Mouse (Mus musculus) embryonic facial prominence, embryonic 12.5 days (tissue): Measurements from ENCODE around the gene H2-DMb1. TPM values are rescaled to one million over a fixed set of nuclear protein-coding genes. Genes with fewer than 3 reads are reported as not detected.
A peak's percentile ranks its signal among the peaks of the same experiment; 100 is the strongest.

Source experiments
- ATAC-seq: fragments of 200-750 bp; cut with Nextera tagmentation; 2 replicates; pipeline ENCODE4 v1.8.0; 2017; ENCODE audit not compliant: insufficient number of reproducible peaks, insufficient read depth, low FRiP score, low TSS enrichment
- H3K27ac ChIP-seq: fragments of 300-500 bp; sonication (generic); 2 replicates; pipeline ENCODE4 v1.5.1; 2016; ENCODE audit warnings: mild to moderate bottlenecking
- H3K27me3 ChIP-seq: fragments of 300-500 bp; sonication (generic); 2 replicates; pipeline ENCODE4 v1.6.1; 2016; ENCODE audit warnings: mild to moderate bottlenecking, moderate library complexity
- H3K36me3 ChIP-seq: fragments of 300-500 bp; sonication (generic); 2 replicates; pipeline ENCODE4 v1.6.1; 2016; ENCODE audit warnings: mild to moderate bottlenecking
- H3K4me1 ChIP-seq: fragments of 300-500 bp; sonication (generic); 2 replicates; pipeline ENCODE4 v1.6.1; 2016
- H3K4me2 ChIP-seq: fragments of 300-500 bp; sonication (generic); replicated peaks from 2 replicates; pipeline ENCODE4 v1.6.1; 2016; ENCODE audit warnings: mild to moderate bottlenecking, moderate library complexity
- H3K4me3 ChIP-seq: fragments of 300-500 bp; sonication (generic); 2 replicates; pipeline ENCODE4 v1.5.1; 2016; ENCODE audit warnings: mild to moderate bottlenecking
- H3K9ac ChIP-seq: fragments of 300-500 bp; sonication (generic); 2 replicates; pipeline ENCODE4 v1.6.1; 2016; ENCODE audit warnings: mild to moderate bottlenecking, moderate library complexity
- H3K9me3 ChIP-seq: fragments of 300-500 bp; sonication (generic); 2 replicates; pipeline ENCODE4 v1.6.1; 2016; ENCODE audit warnings: mild to moderate bottlenecking, moderate library complexity
- WGBS: fragments of 180-500 bp; shearing (Covaris S2); methylation state at CpG from one replicate; pipeline ENCODE4 v1.1.7; 2016; 5-methylcytosine and 5-hydroxymethylcytosine counted together
- polyA plus RNA-seq: library from polyadenylated mRNA; unstranded; fragments of >200 nt; fragmentation: Nextera tagmentation; extraction: Ambion mirVana; gene quantifications from 2 replicates; pipeline ENCODE4 v1.2.1, GENCODE M21; 2016

H2-DMb1 gene
- polyA plus RNA-seq, 1 experiment from 2014 or later: 2.0 TPM

DNA sequence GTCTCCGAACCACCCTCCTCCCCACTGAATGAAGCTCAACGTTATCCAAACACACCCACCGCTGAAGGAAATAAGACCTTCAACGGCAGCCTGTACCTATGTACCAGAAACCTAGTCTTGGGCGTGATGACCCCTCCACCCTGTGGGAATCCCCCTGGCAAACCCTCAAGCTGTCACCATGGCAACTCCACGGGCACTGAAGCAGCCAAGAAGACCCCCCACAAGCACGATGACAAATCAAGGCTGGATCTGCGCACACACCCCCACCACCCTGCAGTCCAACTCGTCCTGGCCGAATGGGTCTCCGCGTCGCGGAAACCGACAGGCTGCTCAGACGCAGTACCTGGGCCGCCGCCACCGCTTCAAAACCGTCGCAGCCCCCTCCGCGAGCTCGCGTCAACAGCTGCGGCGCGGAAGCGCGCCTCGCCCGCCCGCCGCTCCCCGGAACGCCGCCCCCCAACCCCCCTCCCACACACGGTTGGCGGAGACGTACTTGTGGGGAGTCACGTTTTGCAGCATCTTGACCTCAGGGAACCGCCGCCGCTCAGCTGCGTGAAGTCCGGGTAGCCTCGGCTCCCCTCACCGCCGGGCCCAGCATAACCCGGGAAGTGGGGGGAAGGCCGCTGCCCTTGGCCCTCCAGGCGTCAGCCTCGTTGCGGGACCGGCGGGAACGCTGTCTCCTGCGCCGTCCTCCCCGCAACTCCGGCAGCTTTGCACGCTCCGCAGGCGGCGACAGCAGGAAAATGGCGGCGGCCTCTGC, 34.6 kb upstream of the H2-DMb1 start:
- Histone ChIP-seq H3K4me2 (peak overlapping the region; percentile 94), H3K27me3 (no peaks in the 10 kb centered on the region), H3K9ac (peak overlapping the region; percentile 91), H3K4me1 (peaks cover 24% of the 10 kb centered on the region), H3K9me3 (no peaks in the 10 kb centered on the region), H3K36me3 (peaks cover 49% of the 10 kb centered on the region), H3K27ac (peak overlapping the region; percentile 100), H3K4me3 (peak overlapping the region; percentile 79)
- ATAC-seq: no peak
- WGBS: under 1% methylated on average over 67 of the region's 67 CpGs

DNA sequence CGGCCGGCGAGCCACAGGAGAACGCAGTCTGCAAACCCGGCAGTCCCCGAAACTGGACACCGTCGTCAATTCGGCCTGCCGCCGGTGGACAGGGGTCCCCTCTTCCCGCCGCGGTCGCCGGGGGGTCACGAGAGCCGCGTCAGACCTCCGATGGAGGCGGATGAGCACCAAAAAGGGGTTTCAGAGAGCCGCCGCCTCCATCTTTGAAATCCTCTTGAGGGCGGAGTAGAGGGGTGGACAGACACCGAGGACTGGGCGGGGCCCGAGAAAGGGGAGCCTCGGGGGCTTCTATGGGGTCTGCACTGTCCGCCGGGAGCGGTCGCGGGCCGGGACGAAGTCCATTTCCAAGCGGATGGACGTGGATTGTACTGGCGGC, 34.0 kb upstream of the H2-DMb1 start:
- peak overlapping the region; percentile 79 for H3K4me3 ChIP-seq
- no peak for ATAC-seq
- H3K27me3 ChIP-seq: no peaks in the 10 kb centered on the region
- under 1% methylated on average over 38 of the region's 38 CpGs for WGBS
- H3K4me2 ChIP-seq: peak overlapping the region; percentile 94
- H3K4me1 ChIP-seq: peaks cover 29% of the 10 kb centered on the region
- H3K36me3 ChIP-seq: peaks cover 44% of the 10 kb centered on the region
- H3K27ac ChIP-seq: peak overlapping the region; percentile 100
- no peaks in the 10 kb centered on the region for H3K9me3 ChIP-seq
- H3K9ac ChIP-seq: peak overlapping the region; percentile 91

DNA sequence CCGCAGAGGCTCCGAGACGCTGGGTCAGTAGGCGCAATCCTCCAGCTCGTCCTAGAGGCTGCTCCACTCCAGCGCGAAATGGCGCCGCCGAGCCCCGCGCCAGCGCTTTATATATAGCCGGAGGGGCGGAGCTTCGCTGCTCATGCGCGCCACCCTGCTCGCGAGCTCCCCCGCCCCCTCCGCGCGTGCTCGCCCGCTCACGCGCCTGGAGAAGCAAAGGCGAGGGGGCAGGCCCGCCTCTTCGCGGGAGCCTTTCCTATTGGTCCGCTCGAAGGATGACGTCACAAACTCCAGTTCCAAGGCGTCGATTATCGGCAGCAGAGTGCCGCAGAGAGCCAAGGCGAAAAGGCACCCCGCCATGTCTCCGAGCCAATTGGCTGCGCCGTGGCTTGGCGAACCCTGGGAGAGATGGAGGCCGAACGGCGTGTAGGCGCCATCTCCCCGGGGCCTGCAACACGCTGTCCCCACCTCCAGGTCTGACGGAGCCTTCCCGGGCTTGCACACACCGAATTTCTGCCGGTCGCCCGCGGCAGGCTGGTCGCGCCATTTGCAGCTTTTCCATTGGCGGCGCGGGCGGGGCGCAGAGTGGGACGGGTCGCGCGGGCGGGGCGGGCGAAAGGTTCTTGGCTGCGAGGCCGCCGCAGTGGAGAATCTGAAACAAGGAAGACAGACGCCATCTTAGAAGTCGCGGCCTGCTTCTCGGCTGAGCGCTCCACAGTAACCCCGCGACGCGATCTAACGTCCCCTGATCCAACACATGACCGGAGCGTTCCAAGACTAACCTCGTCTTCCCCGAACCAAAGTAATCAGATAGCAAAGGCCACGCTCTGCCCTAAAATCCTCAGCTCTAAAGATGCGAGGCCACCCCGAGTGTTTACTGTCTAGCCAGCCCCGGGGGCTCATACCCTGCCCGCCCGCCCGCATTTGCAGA, 33.4 kb upstream of the H2-DMb1 start, which contains the start of gene H2-DMa:
TSS of gene H2-DMa (plus strand) at position 293 of the 931 bp plus-strand sequence.
- ATAC-seq: peak; percentile 62
- no peaks in the 10 kb centered on the region for H3K27me3 ChIP-seq
- peak within 1 kb of the TSS; percentile 97 for H3K9ac ChIP-seq
- H3K27ac ChIP-seq: peak within 1 kb of the TSS; percentile 100
- H3K4me3 ChIP-seq: peak within 1 kb of the TSS; percentile 79
- peak within 1 kb of the TSS; percentile 94 for H3K4me2 ChIP-seq
- under 1% methylated on average over 96 of the region's 96 CpGs for WGBS
- no peaks in the 10 kb centered on the region for H3K9me3 ChIP-seq
- H3K4me1 ChIP-seq: peaks cover 32% of the 10 kb centered on the region
- H3K36me3 ChIP-seq: peaks cover 37% of the 10 kb centered on the region

DNA sequence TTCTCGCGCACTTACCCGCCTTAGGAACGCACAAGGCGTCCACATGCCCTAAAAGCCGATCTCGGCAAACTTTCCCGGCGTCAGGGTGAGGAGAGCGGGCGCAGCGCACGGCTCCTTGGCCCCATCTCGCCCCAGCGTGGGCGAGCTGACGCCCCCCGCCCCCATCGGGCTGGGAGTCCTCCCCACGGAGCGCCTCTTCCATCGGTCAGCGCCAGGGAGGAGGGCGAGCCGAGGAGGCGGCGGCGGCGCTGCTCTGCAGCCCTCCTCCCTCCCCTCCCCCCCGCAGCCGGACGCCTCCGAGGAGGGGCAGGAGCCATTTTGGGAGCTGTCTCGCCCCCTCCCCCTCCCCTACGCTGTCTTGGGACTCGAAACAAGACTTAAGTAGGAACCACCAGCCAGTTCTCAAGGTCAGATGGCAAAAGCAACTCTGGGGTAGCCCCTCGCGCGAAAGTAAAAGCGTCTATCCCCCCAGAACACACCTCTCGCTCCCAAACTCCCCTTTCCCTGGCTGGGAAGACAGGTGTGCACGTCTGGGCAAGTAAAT, 32.6 kb upstream of the H2-DMb1 start:
- peak; percentile 13; the same call in 1 of the 2 replicates for ATAC-seq
- Histone ChIP-seq H3K27ac (peak overlapping the region; percentile 100), H3K27me3 (no peaks in the 10 kb centered on the region), H3K9me3 (no peaks in the 10 kb centered on the region), H3K36me3 (peaks cover 30% of the 10 kb centered on the region), H3K4me2 (peak overlapping the region; percentile 94), H3K4me3 (peak overlapping the region; percentile 79), H3K4me1 (peaks cover 26% of the 10 kb centered on the region), H3K9ac (peak overlapping the region; percentile 97)
- WGBS: 0% methylated on average over 32 of the region's 42 CpGs

DNA sequence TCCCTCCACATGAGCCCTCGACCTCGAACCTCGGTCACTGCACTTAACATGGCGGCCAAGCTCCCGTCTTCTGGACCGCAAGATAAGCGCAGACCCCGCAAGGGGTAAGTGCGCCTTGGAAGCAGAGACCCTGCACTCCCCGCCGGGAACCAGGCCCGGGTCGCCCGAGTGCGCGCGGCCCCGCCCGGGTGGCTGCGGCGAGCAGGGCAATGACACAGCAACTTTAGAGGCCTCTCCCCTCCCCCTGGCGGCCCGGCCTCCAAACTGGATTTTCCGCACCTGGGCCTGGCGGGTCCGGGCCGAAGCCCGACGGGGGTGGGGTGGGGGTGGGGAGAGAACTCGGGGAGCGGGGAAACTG, 32.1 kb upstream of the H2-DMb1 start:
- H3K4me3 ChIP-seq: peak overlapping the region; percentile 79
- peak overlapping the region; percentile 100 for H3K27ac ChIP-seq
- H3K9me3 ChIP-seq: no peaks in the 10 kb centered on the region
- H3K36me3 ChIP-seq: peaks cover 24% of the 10 kb centered on the region
- peaks cover 21% of the 10 kb centered on the region for H3K4me1 ChIP-seq
- WGBS: under 1% methylated on average over 30 of the region's 31 CpGs
- H3K9ac ChIP-seq: peak overlapping the region; percentile 97
- peak overlapping the region; percentile 94 for H3K4me2 ChIP-seq
- peak; percentile 6 for ATAC-seq
- H3K27me3 ChIP-seq: no peaks in the 10 kb centered on the region

DNA sequence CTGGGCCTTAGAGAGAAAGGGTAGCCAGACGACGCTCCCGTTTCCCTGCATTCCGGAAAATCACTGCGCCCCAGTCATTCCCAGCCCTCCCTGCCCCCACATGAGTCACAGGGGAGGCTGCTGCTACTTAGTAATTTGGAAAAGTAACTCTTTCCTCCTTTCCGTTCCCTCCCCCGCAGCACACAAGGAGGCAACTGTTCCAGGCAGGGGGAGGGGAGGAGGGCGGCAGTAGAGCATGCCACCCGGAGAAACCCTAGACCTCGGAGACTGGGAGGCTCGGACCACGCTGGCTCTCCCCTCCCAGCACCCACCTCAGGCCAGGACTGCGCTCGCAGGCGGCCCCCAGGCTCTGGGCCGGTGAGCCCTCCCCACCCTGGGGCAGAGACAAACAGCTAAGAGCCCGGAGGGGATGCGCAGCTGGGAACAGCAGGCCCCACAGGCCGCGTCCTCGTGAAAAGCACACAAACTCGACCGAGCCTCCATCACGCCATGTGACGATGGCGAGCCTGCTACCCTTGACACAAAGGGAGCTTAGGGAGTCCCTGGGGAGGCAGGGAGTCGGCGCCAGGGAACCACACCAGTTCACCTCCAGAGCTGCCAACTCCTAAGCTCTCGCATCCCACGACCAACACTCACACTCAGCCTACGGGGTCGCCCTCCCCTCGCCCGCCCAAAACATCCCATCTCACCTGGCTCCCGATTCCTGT, 31.5 kb upstream of the H2-DMb1 start:
- Histone ChIP-seq H3K4me3 (peak overlapping the region; percentile 79), H3K36me3 (peaks cover 22% of the 10 kb centered on the region), H3K4me1 (peaks cover 17% of the 10 kb centered on the region), H3K9me3 (no peaks in the 10 kb centered on the region), H3K9ac (peak overlapping the region; percentile 97), H3K27ac (peak overlapping the region; percentile 100), H3K27me3 (no peaks in the 10 kb centered on the region), H3K4me2 (peak overlapping the region; percentile 94)
- ATAC-seq: peak; percentile 67
- WGBS: under 1% methylated on average over 32 of the region's 35 CpGs

DNA sequence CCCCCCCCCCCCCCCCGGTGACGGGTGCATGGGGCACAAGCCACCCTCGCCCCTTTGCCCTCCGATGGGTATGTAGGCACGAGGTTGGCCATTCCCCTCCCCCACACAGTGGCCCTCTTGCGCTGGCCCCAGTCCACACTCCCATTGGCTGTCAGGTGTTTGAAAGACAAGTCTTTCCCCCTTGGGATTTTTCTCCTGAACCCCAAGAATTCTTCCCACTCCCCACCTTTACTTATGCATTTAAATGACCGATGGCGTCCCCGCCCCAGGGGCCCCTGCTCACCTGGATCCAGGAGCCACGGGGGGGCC, 31.0 kb upstream of the H2-DMb1 start:
- peak overlapping the region; percentile 100 for H3K27ac ChIP-seq
- H3K4me3 ChIP-seq: peak overlapping the region; percentile 79
- 1% methylated on average over 10 of the region's 10 CpGs for WGBS
- H3K4me1 ChIP-seq: peaks cover 12% of the 10 kb centered on the region
- peak overlapping the region; percentile 94 for H3K4me2 ChIP-seq
- H3K9me3 ChIP-seq: no peaks in the 10 kb centered on the region
- ATAC-seq: 0 out of 2 replicates have a peak, but pooled peaks have one; percentile 6
- peaks cover 18% of the 10 kb centered on the region for H3K36me3 ChIP-seq
- H3K9ac ChIP-seq: peak overlapping the region; percentile 97
- no peaks in the 10 kb centered on the region for H3K27me3 ChIP-seq

DNA sequence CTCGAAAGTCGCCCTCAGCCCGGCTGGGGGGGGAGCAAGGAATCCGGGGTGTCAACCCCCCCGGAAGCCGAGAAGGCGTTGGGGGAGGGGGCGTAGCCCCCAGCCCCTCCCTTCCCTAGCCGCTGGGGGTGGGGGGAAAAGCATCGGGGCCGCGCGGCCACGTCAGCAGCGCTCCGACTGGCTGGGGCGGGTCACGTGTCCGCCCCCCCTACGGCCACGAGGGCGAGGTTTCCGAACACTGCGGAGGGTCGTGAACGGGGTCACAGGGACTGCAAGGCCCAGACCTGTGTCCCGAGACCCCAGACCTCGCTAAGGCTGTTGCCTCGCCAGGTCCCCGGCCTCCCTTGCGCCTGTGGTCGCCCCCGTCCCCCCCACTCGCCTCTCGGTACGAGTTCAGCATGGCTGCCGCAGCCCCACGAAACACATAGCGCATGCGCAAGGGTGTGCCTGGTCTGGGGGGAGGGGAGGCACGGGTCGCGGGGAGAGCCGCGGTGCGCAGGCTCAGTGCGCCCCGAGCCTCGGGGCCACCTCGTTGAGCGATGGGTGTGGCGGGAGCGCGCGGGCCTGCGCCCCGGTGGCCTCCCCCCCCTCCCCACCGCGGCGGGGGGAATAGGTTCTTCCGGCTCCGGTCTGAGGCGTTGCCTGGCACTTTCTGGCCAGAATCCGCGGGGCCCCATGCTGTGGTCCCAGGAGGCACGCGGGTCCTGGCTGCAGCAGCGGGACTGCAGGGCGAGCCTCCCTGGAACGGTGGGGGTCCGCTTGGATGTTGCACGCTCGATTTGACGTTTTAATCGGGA, 30.5 kb upstream of the H2-DMb1 start, which contains the start of gene Brd2:
TSS of gene Brd2 (minus strand) at position 447 of the 797 bp plus-strand sequence.
- 1% methylated on average over 68 of the region's 75 CpGs for WGBS
- peak within 1 kb of the TSS; percentile 97 for H3K9ac ChIP-seq
- no peaks in the 10 kb centered on the region for H3K9me3 ChIP-seq
- ATAC-seq: peak; percentile 16; the same call in 1 of the 2 replicates
- peaks cover 14% of the 10 kb centered on the region for H3K4me1 ChIP-seq
- peak within 1 kb of the TSS; percentile 79 for H3K4me3 ChIP-seq
- peak within 1 kb of the TSS; percentile 94 for H3K4me2 ChIP-seq
- peaks cover 12% of the 10 kb centered on the region for H3K36me3 ChIP-seq
- H3K27ac ChIP-seq: peak within 1 kb of the TSS; percentile 100
- no peaks in the 10 kb centered on the region for H3K27me3 ChIP-seq

DNA sequence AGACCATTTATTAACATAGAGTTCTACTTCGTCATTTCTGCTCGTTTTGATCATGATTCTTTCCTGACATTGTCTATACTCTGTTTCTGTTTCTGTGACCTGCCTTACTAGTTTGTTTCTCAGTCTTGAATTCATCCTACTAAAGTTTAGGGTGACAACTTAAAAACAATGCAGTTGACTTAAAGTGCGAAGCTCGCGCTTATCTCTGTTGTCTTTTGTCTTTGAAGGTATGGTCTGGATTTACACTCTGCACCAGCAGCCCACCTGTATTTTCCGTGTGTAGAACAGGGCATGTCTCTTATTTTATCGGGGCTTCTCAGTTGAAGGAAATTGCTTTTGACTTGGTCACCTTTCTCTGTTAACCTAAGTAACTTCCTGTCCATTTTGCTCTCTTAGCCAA, 29.8 kb upstream of the H2-DMb1 start:
- H3K9me3 ChIP-seq: no peaks in the 10 kb centered on the region
- peak overlapping the region; percentile 94 for H3K4me2 ChIP-seq
- ATAC-seq: no peak
- 2% methylated on average over 7 of the region's 7 CpGs for WGBS
- H3K27me3 ChIP-seq: no peaks in the 10 kb centered on the region
- peak overlapping the region; percentile 100 for H3K27ac ChIP-seq
- H3K36me3 ChIP-seq: peaks cover 10% of the 10 kb centered on the region
- peak overlapping the region; percentile 97 for H3K9ac ChIP-seq
- peak overlapping the region; percentile 79 for H3K4me3 ChIP-seq
- H3K4me1 ChIP-seq: peaks cover 17% of the 10 kb centered on the region

DNA sequence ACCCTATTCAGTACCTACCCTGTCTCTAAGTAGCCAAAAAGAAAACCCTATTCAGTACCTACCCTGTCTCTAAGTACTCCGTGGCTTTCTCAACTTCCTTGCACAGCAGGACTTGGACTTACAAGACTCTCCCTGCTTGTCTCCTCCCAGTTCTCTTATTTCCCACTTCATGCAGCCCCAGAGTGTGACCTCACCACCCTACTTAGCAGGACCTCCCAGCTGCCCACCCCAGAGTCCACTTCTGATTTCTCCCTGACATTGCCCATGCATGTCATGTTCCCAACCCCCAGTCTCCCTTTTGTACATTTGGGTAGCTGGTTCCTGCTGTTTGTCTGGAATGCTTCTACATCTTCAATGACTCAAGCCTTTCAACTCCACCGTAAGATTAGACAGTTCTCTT, 29.4 kb upstream of the H2-DMb1 start:
- ATAC-seq: no peak
- Histone ChIP-seq H3K4me3 (peak overlapping the region; percentile 79), H3K4me1 (peaks cover 18% of the 10 kb centered on the region), H3K27ac (peak overlapping the region; percentile 100), H3K27me3 (no peaks in the 10 kb centered on the region), H3K36me3 (peaks cover 6% of the 10 kb centered on the region), H3K9me3 (no peaks in the 10 kb centered on the region), H3K4me2 (peak overlapping the region; percentile 94), H3K9ac (peak overlapping the region; percentile 97)
- 6% methylated on average over 2 of the region's 2 CpGs for WGBS
